Mouse (Mus musculus): Measurements from ENCODE around the gene Chrnb4. TPM values are rescaled to one million over a fixed set of nuclear protein-coding genes. Genes with fewer than 3 reads are reported as not detected.

The Chrnb4 gene
- polyA plus RNA-seq, 1 experiment from 2014 or later: not detected

- H3K27me3 ChIP-seq (ENCODE audit: insufficient read depth, low read length): peaks cover 8% of the 10 kb centered on the region
- no peak overlapping the region for H3K4me3 ChIP-seq (ENCODE audit: low read depth, low read length)
- H3K9ac ChIP-seq (replicated peaks): no peak overlapping the region
- H3K4me1 ChIP-seq (ENCODE audit: insufficient read depth): peaks cover 3% of the 10 kb centered on the region; the same call in 1 of the 2 replicates
- no peak overlapping the region for H3K27ac ChIP-seq (ENCODE audit: low read depth)
- H3K9me3 ChIP-seq (ENCODE audit: low read length): no peaks in the 10 kb centered on the region
- ATAC-seq (no peak), DNase-seq (no peak)
- no peaks in the 10 kb centered on the region for H3K36me3 ChIP-seq (replicated peaks; ENCODE audit: insufficient read depth, low read length)
- H3K4me2 ChIP-seq (ENCODE audit: low read depth, low read length): no peak overlapping the region
- 62% methylated on average over 2 of the region's 2 CpGs for WGBS (ENCODE audit: insufficient replicate concordance)
- TF ChIP-seq EP300 (IDR thresholded peaks at IDR 0.05; ENCODE audit: low read depth): no peak
- no peak for TF ChIP-seq CTCF (IDR thresholded peaks at IDR 0.05; ENCODE audit: low read depth)
These were observed 3.6 kb downstream of the Chrnb4 start for GRCm38 (mm10) chr9:55045001-55045400.

- no peak overlapping the region for H3K27ac ChIP-seq (ENCODE audit: low read depth)
- H3K36me3 ChIP-seq (replicated peaks; ENCODE audit: insufficient read depth, low read length): no peaks in the 10 kb centered on the region
- no peak overlapping the region for H3K9ac ChIP-seq (replicated peaks)
- no peak for ATAC-seq
- H3K9me3 ChIP-seq (ENCODE audit: low read length): no peaks in the 10 kb centered on the region
- no peak for TF ChIP-seq EP300 (IDR thresholded peaks at IDR 0.05; ENCODE audit: low read depth)
- TF ChIP-seq CTCF (IDR thresholded peaks at IDR 0.05; ENCODE audit: low read depth): no peak
- peaks cover 3% of the 10 kb centered on the region; the same call in 1 of the 2 replicates for H3K4me1 ChIP-seq (ENCODE audit: insufficient read depth)
- peaks cover 8% of the 10 kb centered on the region for H3K27me3 ChIP-seq (ENCODE audit: insufficient read depth, low read length)
- WGBS (ENCODE audit: insufficient replicate concordance): 38% methylated on average over 8 of the region's 8 CpGs
- no peak overlapping the region for H3K4me3 ChIP-seq (ENCODE audit: low read depth, low read length)
- no peak for DNase-seq
- H3K4me2 ChIP-seq (ENCODE audit: low read depth, low read length): no peak overlapping the region
These were observed 4.9 kb downstream of the Chrnb4 start for GRCm38 (mm10) chr9:55043688-55044087.

GRCm38 (mm10) chr9:55041389-55041788, 7.2 kb downstream of the Chrnb4 start:
- ATAC-seq (no peak), DNase-seq (no peak)
- no peak overlapping the region for H3K27ac ChIP-seq (ENCODE audit: low read depth)
- no peaks in the 10 kb centered on the region for H3K4me1 ChIP-seq (ENCODE audit: insufficient read depth)
- H3K36me3 ChIP-seq (replicated peaks; ENCODE audit: insufficient read depth, low read length): no peaks in the 10 kb centered on the region
- H3K9me3 ChIP-seq (ENCODE audit: low read length): no peaks in the 10 kb centered on the region
- no peak overlapping the region for H3K4me3 ChIP-seq (ENCODE audit: low read depth, low read length)
- no peaks in the 10 kb centered on the region for H3K27me3 ChIP-seq (ENCODE audit: insufficient read depth, low read length)
- H3K4me2 ChIP-seq (ENCODE audit: low read depth, low read length): no peak overlapping the region
- WGBS (ENCODE audit: insufficient replicate concordance): 80% methylated on average over 2 of the region's 2 CpGs
- H3K9ac ChIP-seq (replicated peaks): no peak overlapping the region
- no peak for TF ChIP-seq EP300 (IDR thresholded peaks at IDR 0.05; ENCODE audit: low read depth)
- no peak for TF ChIP-seq CTCF (IDR thresholded peaks at IDR 0.05; ENCODE audit: low read depth)

GRCm38 (mm10) chr9:55039983-55040382, 8.6 kb downstream of the Chrnb4 start:
- 70% methylated on average over 5 of the region's 5 CpGs for WGBS (ENCODE audit: insufficient replicate concordance)
- no peak for DNase-seq

GRCm38 (mm10) chr9:55038948-55039347, 9.6 kb downstream of the Chrnb4 start:
- DNase-seq (no peak), ATAC-seq (no peak)
- no peak for TF ChIP-seq EP300 (IDR thresholded peaks at IDR 0.05; ENCODE audit: low read depth)
- no peak for TF ChIP-seq CTCF (IDR thresholded peaks at IDR 0.05; ENCODE audit: low read depth)
- Histone ChIP-seq H3K4me2 (ENCODE audit: low read depth, low read length) (no peak overlapping the region), H3K4me3 (ENCODE audit: low read depth, low read length) (no peak overlapping the region), H3K9me3 (ENCODE audit: low read length) (no peaks in the 10 kb centered on the region), H3K36me3 (replicated peaks; ENCODE audit: insufficient read depth, low read length) (no peaks in the 10 kb centered on the region), H3K27me3 (ENCODE audit: insufficient read depth, low read length) (no peaks in the 10 kb centered on the region), H3K4me1 (ENCODE audit: insufficient read depth) (no peaks in the 10 kb centered on the region), H3K9ac (replicated peaks) (no peak overlapping the region), H3K27ac (ENCODE audit: low read depth) (no peak overlapping the region)
- WGBS (ENCODE audit: insufficient replicate concordance): 70% methylated on average over 8 of the region's 8 CpGs

More at GRCm38 (mm10) chr9:55039983-55040382, 8.6 kb downstream of the Chrnb4 start:
- Histone ChIP-seq H3K4me1 (ENCODE audit: insufficient read depth) (no peaks in the 10 kb centered on the region), H3K27me3 (ENCODE audit: insufficient read depth, low read length) (no peaks in the 10 kb centered on the region), H3K9me3 (ENCODE audit: low read length) (no peaks in the 10 kb centered on the region), H3K4me2 (ENCODE audit: low read depth, low read length) (no peak overlapping the region), H3K27ac (ENCODE audit: low read depth) (no peak overlapping the region), H3K36me3 (replicated peaks; ENCODE audit: insufficient read depth, low read length) (no peaks in the 10 kb centered on the region), H3K9ac (replicated peaks) (no peak overlapping the region), H3K4me3 (ENCODE audit: low read depth, low read length) (no peak overlapping the region)
- ATAC-seq: no peak
- TF ChIP-seq EP300 (IDR thresholded peaks at IDR 0.05; ENCODE audit: low read depth) (no peak), CTCF (IDR thresholded peaks at IDR 0.05; ENCODE audit: low read depth) (no peak)

GRCm38 (mm10) chr9:55031435-55032167, 17.0 kb downstream of the Chrnb4 start:
- no peak for DNase-seq
- no peaks in the 10 kb centered on the region for H3K36me3 ChIP-seq (replicated peaks; ENCODE audit: insufficient read depth, low read length)
- no peak overlapping the region for H3K4me2 ChIP-seq (ENCODE audit: low read depth, low read length)
- no peaks in the 10 kb centered on the region for H3K4me1 ChIP-seq (ENCODE audit: insufficient read depth)
- no peaks in the 10 kb centered on the region for H3K9me3 ChIP-seq (ENCODE audit: low read length)
- H3K27ac ChIP-seq (ENCODE audit: low read depth): no peak overlapping the region
- ATAC-seq: no peak
- no peak overlapping the region for H3K9ac ChIP-seq (replicated peaks)
- 61% methylated on average over 6 of the region's 6 CpGs for WGBS (ENCODE audit: insufficient replicate concordance)
- H3K4me3 ChIP-seq (ENCODE audit: low read depth, low read length): no peak overlapping the region
- TF ChIP-seq CTCF (IDR thresholded peaks at IDR 0.05; ENCODE audit: low read depth) (no peak), EP300 (IDR thresholded peaks at IDR 0.05; ENCODE audit: low read depth) (no peak)
- peaks cover 10% of the 10 kb centered on the region for H3K27me3 ChIP-seq (ENCODE audit: insufficient read depth, low read length)
